11 mouse cellular contexts compared by ENCODE assay signal in the genomic region with DNA sequence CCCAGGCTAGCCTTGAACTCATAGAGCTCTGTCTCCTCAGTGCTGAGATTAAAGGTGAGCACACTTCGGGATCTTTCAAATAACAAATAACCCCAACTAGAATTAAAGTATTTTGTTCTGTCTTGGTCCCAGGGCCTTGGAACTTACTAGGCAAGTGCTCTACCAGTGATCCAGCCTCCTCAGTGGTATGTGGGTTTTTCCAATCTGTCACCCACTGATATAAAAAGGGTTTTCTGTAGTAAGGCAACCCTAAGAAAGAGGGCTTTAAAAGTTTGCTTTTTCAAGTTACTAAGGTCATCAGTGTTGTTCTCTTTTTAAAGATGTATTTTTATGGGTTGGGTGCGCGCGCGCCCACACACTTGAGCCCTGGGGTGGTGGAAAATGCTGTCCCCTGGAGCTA. TPM values are rescaled to one million over a fixed set of nuclear protein-coding genes. Genes with fewer than 3 reads are reported as not detected.
DNase-seq lines count a peak whose midpoint lies in the region; ATAC-seq and TF ChIP-seq lines count a peak whose summit lies in the region.
"Had no signal": no experiment of that assay in that cellular context is flagged by ENCODE, and none has a peak within 500 bp of the region (broad histone marks: within the 10 kb centered on the region; RNA-seq: fewer than 3 reads in every experiment).

No protein-coding gene starts in this region.

- no peak for TF ChIP-seq POLR2A in thymus, adult 2 months (IDR thresholded peaks at IDR 0.05; ENCODE audit: control insufficient read depth, extremely low read depth, insufficient read depth, low read length, poor library complexity)
- TF ChIP-seq POLR2A in limb, embryonic 14.5 days (IDR thresholded peaks at IDR 0.05; ENCODE audit: borderline replicate concordance, extremely low read depth, insufficient read depth, insufficient read length): no peak

- H3K27ac ChIP-seq in hindbrain, embryonic 14.5 days: no peak overlapping the region
- H3K27ac ChIP-seq in hindbrain, postnatal 0 days: no peak overlapping the region
- peak overlapping the region; percentile 96 for H3K27ac ChIP-seq in thymus, adult 2 months (ENCODE audit: control insufficient read depth, insufficient read depth, low read length)
- peak overlapping the region; percentile 62 for H3K27ac ChIP-seq in limb, embryonic 14.5 days (replicated peaks; ENCODE audit: low read depth, low read length)
- no peak overlapping the region for H3K27ac ChIP-seq in midbrain, postnatal 0 days (ENCODE audit: low read depth, low read length)

- DNase-seq in hindbrain, embryonic 14.5 days (ENCODE audit: low spot score): no peak
- no peak for DNase-seq in hindbrain, postnatal 0 days (ENCODE audit: low spot score)
- DNase-seq in thymus, adult 2 months: no peak
- no peak for DNase-seq in thymus, postnatal 10 days (ENCODE audit: low spot score in 2 of 2)
- DNase-seq in limb, embryonic 14.5 days (ENCODE audit: low spot score): no peak
- DNase-seq in Muller cell, postnatal 12 days (ENCODE audit: inconsistent ontology term): no peak
- no peak for DNase-seq in frontal cortex, postnatal 14 days (ENCODE audit: low spot score in 2 of 2)
- no peak for DNase-seq in midbrain, postnatal 0 days (ENCODE audit: low spot score)
- DNase-seq: cerebellum, adult 18-20 months had no signal

- peaks cover 9% of the 10 kb centered on the region for H3K36me3 ChIP-seq in hindbrain, embryonic 14.5 days (replicated peaks; ENCODE audit: control insufficient read depth, insufficient read depth)
- peaks cover under 1% of the 10 kb centered on the region; the same call in 1 of the 2 replicates for H3K36me3 ChIP-seq in hindbrain, postnatal 0 days (ENCODE audit: insufficient read depth, low read length)
- H3K36me3 ChIP-seq in thymus, adult 2 months (ENCODE audit: control insufficient read depth, insufficient read depth, low read length): no peaks in the 10 kb centered on the region
- peaks cover 3% of the 10 kb centered on the region for H3K36me3 ChIP-seq in limb, embryonic 14.5 days (ENCODE audit: control insufficient read depth, insufficient read depth, low read length)
- no peaks in the 10 kb centered on the region for H3K36me3 ChIP-seq in midbrain, postnatal 0 days (ENCODE audit: insufficient read depth, low read length)

- H3K4me1 ChIP-seq in hindbrain, embryonic 14.5 days (replicated peaks; ENCODE audit: control insufficient read depth, insufficient read depth, low read length): no peaks in the 10 kb centered on the region; the same call in 1 of the 2 replicates
- no peaks in the 10 kb centered on the region for H3K4me1 ChIP-seq in hindbrain, postnatal 0 days (ENCODE audit: insufficient read depth, low read length)
- H3K4me1 ChIP-seq in thymus, adult 2 months (replicated peaks; ENCODE audit: control insufficient read depth, insufficient read depth, low read length): peaks cover 22% of the 10 kb centered on the region
- peaks cover 19% of the 10 kb centered on the region for H3K4me1 ChIP-seq in limb, embryonic 14.5 days (ENCODE audit: control insufficient read depth, insufficient read depth, low read length)
- no peaks in the 10 kb centered on the region for H3K4me1 ChIP-seq in midbrain, postnatal 0 days (ENCODE audit: insufficient read depth, low read length)

- no peak for TF ChIP-seq CTCF in hindbrain, postnatal 0 days (IDR thresholded peaks at IDR 0.05; ENCODE audit: low read depth)
- no peak for TF ChIP-seq CTCF in thymus, adult 2 months (IDR thresholded peaks at IDR 0.05; ENCODE audit: borderline replicate concordance, control insufficient read depth, extremely low read depth, insufficient read depth, low read length, poor library complexity)
- TF ChIP-seq CTCF in midbrain, postnatal 0 days (IDR thresholded peaks at IDR 0.05): no peak

- no peak for ATAC-seq in hindbrain, embryonic 14.5 days (ENCODE audit: low FRiP score)
- no peak for ATAC-seq in hindbrain, postnatal 0 days
- no peak for ATAC-seq in limb, embryonic 14.5 days (ENCODE audit: low FRiP score, low read depth)
- ATAC-seq in midbrain, postnatal 0 days (ENCODE audit: low FRiP score): no peak
- ATAC-seq: forebrain, embryonic 14.5 days had no signal

- 88% methylated on average over 5 of the region's 5 CpGs for WGBS in hindbrain, embryonic 14.5 days
- 90% methylated on average over 5 of the region's 5 CpGs for WGBS in hindbrain, postnatal 0 days
- WGBS in thymus, adult 2 months: 62% methylated on average over 5 of the region's 5 CpGs
- WGBS in limb, embryonic 14.5 days: 71% methylated on average over 5 of the region's 5 CpGs
- WGBS in midbrain, postnatal 0 days: 96% methylated on average over 5 of the region's 5 CpGs

- H3K4me3 ChIP-seq in hindbrain, embryonic 14.5 days (replicated peaks; ENCODE audit: low read length): no peak overlapping the region
- H3K4me3 ChIP-seq in hindbrain, postnatal 0 days (ENCODE audit: low read length): no peak overlapping the region
- H3K4me3 ChIP-seq in thymus, adult 2 months (ENCODE audit: control insufficient read depth, insufficient read depth, low read length): peak overlapping the region; percentile 5; the same call in 1 of the 2 replicates
- H3K4me3 ChIP-seq in limb, embryonic 14.5 days (replicated peaks; ENCODE audit: low read length): peak overlapping the region; percentile 4; the same call in 1 of the 2 replicates
- no peak overlapping the region for H3K4me3 ChIP-seq in midbrain, postnatal 0 days (ENCODE audit: low read depth, low read length)

- no peaks in the 10 kb centered on the region for H3K9me3 ChIP-seq in hindbrain, embryonic 14.5 days (ENCODE audit: control insufficient read depth, low read length)
- H3K9me3 ChIP-seq in hindbrain, postnatal 0 days (ENCODE audit: low read length): no peaks in the 10 kb centered on the region
- 0 out of 2 replicates have a peak, but pooled peaks cover 5% of the 10 kb centered on the region for H3K9me3 ChIP-seq in limb, embryonic 14.5 days (ENCODE audit: control insufficient read depth, low read length)
- no peaks in the 10 kb centered on the region; the same call in 1 of the 2 replicates for H3K9me3 ChIP-seq in midbrain, postnatal 0 days (ENCODE audit: low read length)

- H3K4me2 ChIP-seq in hindbrain, embryonic 14.5 days (replicated peaks): 0 out of 2 replicates have a peak overlapping the region, but pooled peaks have one; percentile 7
- H3K4me2 ChIP-seq in hindbrain, postnatal 0 days (ENCODE audit: low read depth, low read length): no peak overlapping the region
- peak overlapping the region; percentile 85 for H3K4me2 ChIP-seq in limb, embryonic 14.5 days (replicated peaks; ENCODE audit: low read depth, low read length, severe bottlenecking)
- no peak overlapping the region for H3K4me2 ChIP-seq in midbrain, postnatal 0 days (ENCODE audit: low read depth, low read length, poor library complexity, severe bottlenecking)

- H3K27me3 ChIP-seq in hindbrain, embryonic 14.5 days (ENCODE audit: control insufficient read depth, insufficient read depth, low read length): peaks cover 20% of the 10 kb centered on the region
- no peaks in the 10 kb centered on the region for H3K27me3 ChIP-seq in hindbrain, postnatal 0 days (ENCODE audit: insufficient read depth, low read length)
- H3K27me3 ChIP-seq in thymus, adult 2 months (ENCODE audit: control insufficient read depth, insufficient read depth, low read length): no peaks in the 10 kb centered on the region
- H3K27me3 ChIP-seq in limb, embryonic 14.5 days (ENCODE audit: control insufficient read depth, insufficient read depth, low read length): no peaks in the 10 kb centered on the region
- peaks cover 12% of the 10 kb centered on the region for H3K27me3 ChIP-seq in midbrain, postnatal 0 days (ENCODE audit: insufficient read depth, low read length)

- H3K9ac ChIP-seq in hindbrain, embryonic 14.5 days: no peak overlapping the region
- H3K9ac ChIP-seq in hindbrain, postnatal 0 days (replicated peaks; ENCODE audit: low read length): no peak overlapping the region
- peak overlapping the region; percentile 21; the same call in 1 of the 2 replicates for H3K9ac ChIP-seq in limb, embryonic 14.5 days (ENCODE audit: low read depth, low read length, severe bottlenecking)
- H3K9ac ChIP-seq in midbrain, postnatal 0 days (replicated peaks; ENCODE audit: low read length, poor library complexity, severe bottlenecking): no peak overlapping the region

RNA-seq across cellular contexts. Expression of gene Arpc1b, which starts 1.7 kb away (rescaled TPM):
- 44.2 and 51.8 TPM in 2 replicates for polyA plus RNA-seq in hindbrain, embryonic 14.5 days (2014; fragmentation: Nextera tagmentation; extraction: Ambion mirVana)
- total RNA-seq in hindbrain, postnatal 0 days (2014; rRNA removed): 36.4 and 53.3 TPM in 2 replicates
- polyA plus RNA-seq in hindbrain, postnatal 0 days (2015; fragmentation: Nextera tagmentation; extraction: Ambion mirVana): 73.6 and 84.9 TPM in 2 replicates
- polyA plus RNA-seq in thymus, adult 2 months (2012; rRNA removed): 859 and 863 TPM in 2 replicates
- polyA plus RNA-seq in limb, embryonic 14.5 days (2012; rRNA removed): 324 and 340 TPM in 2 replicates
- polyA plus RNA-seq in limb, embryonic 14.5 days (2014; fragmentation: Nextera tagmentation; extraction: Ambion mirVana): 214 and 217 TPM in 2 replicates
- 32.4 TPM in 2 replicates for total RNA-seq in midbrain, postnatal 0 days (2014; rRNA removed)
- 53.7 and 56.0 TPM in 2 replicates for polyA plus RNA-seq in midbrain, postnatal 0 days (2015; fragmentation: Nextera tagmentation; extraction: Ambion mirVana)

RNA-seq across cellular contexts. Expression of gene Pdap1, which starts 24.3 kb away (rescaled TPM):
- polyA plus RNA-seq in hindbrain, embryonic 14.5 days (2014; fragmentation: Nextera tagmentation; extraction: Ambion mirVana): 95.5 and 96.3 TPM in 2 replicates
- 22.6 and 26.0 TPM in 2 replicates for total RNA-seq in hindbrain, postnatal 0 days (2014; rRNA removed)
- 124 and 137 TPM in 2 replicates for polyA plus RNA-seq in hindbrain, postnatal 0 days (2015; fragmentation: Nextera tagmentation; extraction: Ambion mirVana)
- 35.6 and 36.2 TPM in 2 replicates for polyA plus RNA-seq in thymus, adult 2 months (2012; rRNA removed)
- polyA plus RNA-seq in limb, embryonic 14.5 days (2012; rRNA removed): 60.3 and 114 TPM in 2 replicates
- 91.5 and 99.3 TPM in 2 replicates for polyA plus RNA-seq in limb, embryonic 14.5 days (2014; fragmentation: Nextera tagmentation; extraction: Ambion mirVana)
- total RNA-seq in midbrain, postnatal 0 days (2014; rRNA removed): 47.7 TPM in 2 replicates
- polyA plus RNA-seq in midbrain, postnatal 0 days (2015; fragmentation: Nextera tagmentation; extraction: Ambion mirVana): 120 and 141 TPM in 2 replicates

RNA-seq across cellular contexts. Expression of gene Bud31, which starts 24.4 kb away (rescaled TPM):
- 177 and 188 TPM in 2 replicates for polyA plus RNA-seq in hindbrain, embryonic 14.5 days (2014; fragmentation: Nextera tagmentation; extraction: Ambion mirVana)
- total RNA-seq in hindbrain, postnatal 0 days (2014; rRNA removed): 62.5 and 63.1 TPM in 2 replicates
- 161 and 165 TPM in 2 replicates for polyA plus RNA-seq in hindbrain, postnatal 0 days (2015; fragmentation: Nextera tagmentation; extraction: Ambion mirVana)
- polyA plus RNA-seq in thymus, adult 2 months (2012; rRNA removed): 73.3 and 105 TPM in 2 replicates
- polyA plus RNA-seq in limb, embryonic 14.5 days (2012; rRNA removed): 116 and 147 TPM in 2 replicates
- polyA plus RNA-seq in limb, embryonic 14.5 days (2014; fragmentation: Nextera tagmentation; extraction: Ambion mirVana): 191 and 197 TPM in 2 replicates
- total RNA-seq in midbrain, postnatal 0 days (2014; rRNA removed): 80.7 and 98.1 TPM in 2 replicates
- polyA plus RNA-seq in midbrain, postnatal 0 days (2015; fragmentation: Nextera tagmentation; extraction: Ambion mirVana): 151 and 158 TPM in 2 replicates

RNA-seq across cellular contexts. Expression of gene Kpna7, which starts 31.9 kb away (rescaled TPM):
- not detected in 2 replicates for polyA plus RNA-seq in hindbrain, embryonic 14.5 days (2014; fragmentation: Nextera tagmentation; extraction: Ambion mirVana)
- not detected in 2 replicates for total RNA-seq in hindbrain, postnatal 0 days (2014; rRNA removed)
- polyA plus RNA-seq in hindbrain, postnatal 0 days (2015; fragmentation: Nextera tagmentation; extraction: Ambion mirVana): 0.09 TPM in 1 of 2 replicates, not detected in the other
- polyA plus RNA-seq in thymus, adult 2 months (2012; rRNA removed): 0.27 and 0.41 TPM in 2 replicates
- not detected in 2 replicates for polyA plus RNA-seq in limb, embryonic 14.5 days (2012; rRNA removed)
- not detected in 2 replicates for polyA plus RNA-seq in limb, embryonic 14.5 days (2014; fragmentation: Nextera tagmentation; extraction: Ambion mirVana)
- total RNA-seq in midbrain, postnatal 0 days (2014; rRNA removed): not detected in 2 replicates
- not detected in 2 replicates for polyA plus RNA-seq in midbrain, postnatal 0 days (2015; fragmentation: Nextera tagmentation; extraction: Ambion mirVana)
- polyA plus RNA-seq: forebrain, embryonic 14.5 days; lung, adult 2 months had no signal

RNA-seq across cellular contexts. Expression of gene Arpc1a, which starts 32.1 kb away (rescaled TPM):
- 245 and 252 TPM in 2 replicates for polyA plus RNA-seq in hindbrain, embryonic 14.5 days (2014; fragmentation: Nextera tagmentation; extraction: Ambion mirVana)
- 157 and 163 TPM in 2 replicates for total RNA-seq in hindbrain, postnatal 0 days (2014; rRNA removed)
- polyA plus RNA-seq in hindbrain, postnatal 0 days (2015; fragmentation: Nextera tagmentation; extraction: Ambion mirVana): 220 and 221 TPM in 2 replicates
- polyA plus RNA-seq in thymus, adult 2 months (2012; rRNA removed): 144 and 149 TPM in 2 replicates
- polyA plus RNA-seq in limb, embryonic 14.5 days (2012; rRNA removed): 145 and 150 TPM in 2 replicates
- polyA plus RNA-seq in limb, embryonic 14.5 days (2014; fragmentation: Nextera tagmentation; extraction: Ambion mirVana): 142 and 147 TPM in 2 replicates
- 148 and 151 TPM in 2 replicates for total RNA-seq in midbrain, postnatal 0 days (2014; rRNA removed)
- 238 and 244 TPM in 2 replicates for polyA plus RNA-seq in midbrain, postnatal 0 days (2015; fragmentation: Nextera tagmentation; extraction: Ambion mirVana)

Comparison
In these comparisons a context has a peak if more than half of its experiments do, and no peak if none do; other contexts are left out.
1. H3K4me2 ChIP-seq: peak in hindbrain, embryonic 14.5 days (single experiment) and limb, embryonic 14.5 days (single experiment); none in hindbrain, postnatal 0 days (single experiment) and midbrain, postnatal 0 days (single experiment).
2. H3K27ac ChIP-seq: peak in thymus, adult 2 months (single experiment) and limb, embryonic 14.5 days (single experiment); none in hindbrain, embryonic 14.5 days (single experiment), hindbrain, postnatal 0 days (single experiment) and midbrain, postnatal 0 days (single experiment).
3. H3K4me3 ChIP-seq: peak in thymus, adult 2 months (single experiment) and limb, embryonic 14.5 days (single experiment); none in hindbrain, embryonic 14.5 days (single experiment), hindbrain, postnatal 0 days (single experiment) and midbrain, postnatal 0 days (single experiment).